Mouse (Mus musculus): Measurements from ENCODE around the gene Sgsh. TPM values are rescaled to one million over a fixed set of nuclear protein-coding genes. Genes with fewer than 3 reads are reported as not detected.

The Sgsh gene
- total and polyA plus RNA-seq, 2 experiments from 2014 or later, result 5.0 to 8.8 TPM

DNA sequence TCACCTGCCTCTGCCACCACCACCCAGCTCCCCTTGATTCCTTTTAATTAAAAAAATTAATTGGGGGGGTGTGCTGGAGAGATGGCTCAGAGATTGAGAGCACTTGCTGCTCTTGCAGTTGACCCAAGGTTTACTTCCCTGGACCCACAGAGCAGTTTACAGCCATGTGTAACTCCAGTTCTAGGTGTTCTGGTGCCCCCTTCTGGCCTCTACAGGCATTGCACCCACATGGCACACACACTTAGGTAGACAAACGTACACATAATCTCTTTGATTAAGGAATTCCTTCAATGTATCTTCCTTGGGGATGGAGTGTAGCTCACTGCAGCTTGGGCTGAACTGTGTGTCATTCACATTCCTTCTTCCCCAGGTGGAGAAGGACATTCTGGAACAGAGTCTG is 30.3 kb downstream of the Sgsh start:
- Histone ChIP-seq H3K27ac (ENCODE audit: low read depth, low read length) (no peak overlapping the region), H3K4me3 (ENCODE audit: low read depth, low read length) (no peak overlapping the region), H3K4me2 (ENCODE audit: low read depth) (no peak overlapping the region), H3K9me3 (ENCODE audit: low read length) (no peaks in the 10 kb centered on the region), H3K4me1 (ENCODE audit: insufficient read depth) (no peaks in the 10 kb centered on the region), H3K36me3 (ENCODE audit: insufficient read depth) (no peaks in the 10 kb centered on the region), H3K27me3 (ENCODE audit: insufficient read depth, low read length) (no peaks in the 10 kb centered on the region), H3K9ac (no peak overlapping the region)
- TF ChIP-seq CTCF (IDR thresholded peaks at IDR 0.05; ENCODE audit: low read depth), result peak; percentile 31; the same call in 1 of the 2 replicates
- WGBS, result 65% methylated on average over 1 of the region's 1 CpGs
- no peak for ATAC-seq
- no peak for DNase-seq

- H3K27ac ChIP-seq (ENCODE audit: low read depth, low read length), result no peak overlapping the region
- TF ChIP-seq CTCF (IDR thresholded peaks at IDR 0.05; ENCODE audit: low read depth), result no peak
- no peak overlapping the region for H3K9ac ChIP-seq
- DNase-seq (no peak), ATAC-seq (no peak)
- no peaks in the 10 kb centered on the region for H3K9me3 ChIP-seq (ENCODE audit: low read length)
- H3K4me2 ChIP-seq (ENCODE audit: low read depth), result no peak overlapping the region
- H3K27me3 ChIP-seq (ENCODE audit: insufficient read depth, low read length), result no peaks in the 10 kb centered on the region
- 74% methylated on average over 13 of the region's 13 CpGs for WGBS
- no peak overlapping the region for H3K4me3 ChIP-seq (ENCODE audit: low read depth, low read length)
- H3K36me3 ChIP-seq (ENCODE audit: insufficient read depth), result no peaks in the 10 kb centered on the region
- H3K4me1 ChIP-seq (ENCODE audit: insufficient read depth), result no peaks in the 10 kb centered on the region
Observed at GRCm38 (mm10) chr11:119322521-119322920, 32.8 kb downstream of the Sgsh start.

DNA sequence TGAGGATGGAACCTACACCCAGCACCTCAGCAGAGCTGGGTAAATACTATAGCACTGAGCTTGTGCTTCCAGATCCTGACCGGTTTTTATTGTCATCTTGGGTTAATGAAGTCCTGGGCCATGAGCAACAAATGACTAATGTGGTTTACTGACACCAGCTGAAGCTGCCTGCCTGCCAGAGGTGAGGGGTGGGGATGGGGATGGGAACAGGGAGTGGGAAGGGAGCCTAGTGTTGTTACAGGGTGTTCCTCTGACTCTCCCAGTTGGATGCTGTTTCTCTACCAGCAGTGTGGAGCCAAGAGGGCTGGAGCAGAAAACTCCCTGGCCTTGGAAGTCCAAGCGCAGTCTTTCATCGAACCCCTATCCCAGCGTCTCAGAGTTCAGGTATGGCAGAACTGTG is 38.6 kb downstream of the Sgsh start:
- Histone ChIP-seq H3K4me3 (ENCODE audit: low read depth, low read length) (no peak overlapping the region), H3K9ac (no peak overlapping the region), H3K4me2 (ENCODE audit: low read depth) (no peak overlapping the region), H3K27ac (ENCODE audit: low read depth, low read length) (no peak overlapping the region), H3K36me3 (ENCODE audit: insufficient read depth) (no peaks in the 10 kb centered on the region), H3K9me3 (ENCODE audit: low read length) (no peaks in the 10 kb centered on the region), H3K27me3 (ENCODE audit: insufficient read depth, low read length) (no peaks in the 10 kb centered on the region), H3K4me1 (ENCODE audit: insufficient read depth) (no peaks in the 10 kb centered on the region)
- ATAC-seq (no peak), DNase-seq (no peak)
- TF ChIP-seq CTCF (IDR thresholded peaks at IDR 0.05; ENCODE audit: low read depth), result no peak
- 81% methylated on average over 4 of the region's 4 CpGs for WGBS

DNA sequence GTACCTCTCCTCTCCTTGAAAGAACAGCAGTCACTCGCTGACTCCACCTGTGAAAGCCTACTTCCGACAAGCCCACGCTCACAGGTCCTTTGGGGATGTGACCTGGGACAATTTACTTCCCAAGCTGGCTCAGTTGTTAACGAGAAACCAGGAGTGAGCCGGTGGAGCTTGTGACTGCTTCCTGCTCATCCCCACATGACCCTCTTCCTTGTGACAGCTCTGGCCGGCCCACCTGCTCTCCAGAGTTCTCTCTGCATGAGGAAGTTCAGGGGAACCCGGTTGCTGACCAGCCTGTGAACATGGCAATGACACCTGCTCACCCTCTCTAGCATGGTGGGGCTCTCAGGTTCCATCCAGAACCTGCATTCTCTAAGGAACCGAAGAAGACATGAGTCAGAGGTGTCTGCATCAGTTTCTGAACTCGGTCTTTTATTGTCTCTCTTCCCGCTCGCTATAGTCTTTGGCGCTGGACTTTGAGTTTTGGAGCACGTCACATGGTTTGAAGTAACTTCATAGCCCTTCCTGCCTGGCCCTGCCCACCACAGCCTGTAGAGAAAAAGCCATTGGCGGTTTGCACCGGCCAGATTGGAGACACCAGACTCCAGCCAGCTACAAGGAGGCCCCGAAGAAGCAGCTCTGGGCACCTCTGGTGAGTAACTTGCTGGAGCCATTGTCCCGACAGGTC is 40.9 kb downstream of the Sgsh start:
- H3K36me3 ChIP-seq (ENCODE audit: insufficient read depth), result no peaks in the 10 kb centered on the region
- TF ChIP-seq CTCF (IDR thresholded peaks at IDR 0.05; ENCODE audit: low read depth), result no peak

GRCm38 (mm10) chr11:119310621-119311020 is 44.7 kb downstream of the Sgsh start:
- no peak overlapping the region for H3K9ac ChIP-seq
- H3K4me2 ChIP-seq (ENCODE audit: low read depth), result no peak overlapping the region
- WGBS, result 11% methylated on average over 10 of the region's 10 CpGs
- H3K4me3 ChIP-seq (ENCODE audit: low read depth, low read length), result no peak overlapping the region
- TF ChIP-seq CTCF (IDR thresholded peaks at IDR 0.05; ENCODE audit: low read depth), result no peak
- H3K4me1 ChIP-seq (ENCODE audit: insufficient read depth), result no peaks in the 10 kb centered on the region
- DNase-seq (no peak), ATAC-seq (no peak)
- no peaks in the 10 kb centered on the region for H3K36me3 ChIP-seq (ENCODE audit: insufficient read depth)
- H3K27ac ChIP-seq (ENCODE audit: low read depth, low read length), result no peak overlapping the region
- H3K9me3 ChIP-seq (ENCODE audit: low read length), result no peaks in the 10 kb centered on the region
- H3K27me3 ChIP-seq (ENCODE audit: insufficient read depth, low read length), result no peaks in the 10 kb centered on the region; the same call in 1 of the 2 replicates

More for the DNA sequence above, 40.9 kb downstream of the Sgsh start:
- H3K9ac ChIP-seq, result no peak overlapping the region
- DNase-seq, result no peak
- no peak for ATAC-seq
- no peak overlapping the region for H3K27ac ChIP-seq (ENCODE audit: low read depth, low read length)
- H3K9me3 ChIP-seq (ENCODE audit: low read length), result no peaks in the 10 kb centered on the region
- H3K4me3 ChIP-seq (ENCODE audit: low read depth, low read length), result no peak overlapping the region
- no peaks in the 10 kb centered on the region for H3K4me1 ChIP-seq (ENCODE audit: insufficient read depth)
- no peak overlapping the region for H3K4me2 ChIP-seq (ENCODE audit: low read depth)
- H3K27me3 ChIP-seq (ENCODE audit: insufficient read depth, low read length), result no peaks in the 10 kb centered on the region; the same call in 1 of the 2 replicates
- WGBS, result 78% methylated on average over 17 of the region's 17 CpGs

DNA sequence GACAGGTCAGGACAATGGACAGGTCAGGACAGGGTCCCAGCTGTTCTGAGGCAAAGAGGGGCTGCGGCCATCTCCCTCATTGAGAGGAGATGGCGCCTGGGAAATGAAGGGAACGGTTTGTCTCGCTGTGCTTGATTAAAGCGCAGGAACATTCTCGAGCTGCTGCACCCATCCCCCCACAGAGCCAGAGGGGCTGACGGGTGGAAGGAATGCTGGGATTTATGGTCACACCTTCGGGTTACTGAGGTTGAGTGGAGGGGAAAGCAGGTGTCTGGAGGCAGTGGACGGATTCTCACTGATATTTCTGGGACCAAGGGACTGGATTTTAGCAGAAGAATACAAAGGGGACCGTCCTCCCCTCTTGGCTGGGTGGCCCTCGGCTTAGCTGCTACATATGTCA is 47.4 kb downstream of the Sgsh start:
- Histone ChIP-seq H3K4me1 (ENCODE audit: insufficient read depth) (no peaks in the 10 kb centered on the region), H3K4me2 (ENCODE audit: low read depth) (no peak overlapping the region), H3K9ac (no peak overlapping the region), H3K4me3 (ENCODE audit: low read depth, low read length) (no peak overlapping the region), H3K27ac (ENCODE audit: low read depth, low read length) (no peak overlapping the region), H3K9me3 (ENCODE audit: low read length) (no peaks in the 10 kb centered on the region), H3K36me3 (ENCODE audit: insufficient read depth) (no peaks in the 10 kb centered on the region), H3K27me3 (ENCODE audit: insufficient read depth, low read length) (no peaks in the 10 kb centered on the region; the same call in 1 of the 2 replicates)
- DNase-seq, result no peak
- ATAC-seq, result no peak
- TF ChIP-seq CTCF (IDR thresholded peaks at IDR 0.05; ENCODE audit: low read depth), result no peak
- 35% methylated on average over 11 of the region's 11 CpGs for WGBS

DNA sequence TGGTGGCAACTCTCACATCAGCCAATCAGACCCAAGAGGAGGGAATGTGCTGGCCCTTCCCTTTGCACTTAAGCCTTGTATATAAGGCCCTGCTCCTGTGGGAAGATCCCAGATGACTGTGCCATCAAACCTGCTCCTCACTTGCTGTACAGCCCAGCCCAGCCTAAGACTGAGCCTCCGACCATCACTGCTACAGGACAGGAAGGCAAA is 47.8 kb downstream of the Sgsh start, which contains the start of gene Card14:
TSS of gene Card14 (plus strand) at position 111 of the 210 bp plus-strand sequence.
- WGBS, result 71% methylated on average over 1 of the region's 1 CpGs
- TF ChIP-seq CTCF (IDR thresholded peaks at IDR 0.05; ENCODE audit: low read depth), result no peak
- no peaks in the 10 kb centered on the region for H3K36me3 ChIP-seq (ENCODE audit: insufficient read depth)

More for the DNA sequence above, 47.8 kb downstream of the Sgsh start, which contains the start of gene Card14:
- no peak within 1 kb of the TSS for H3K27ac ChIP-seq (ENCODE audit: low read depth, low read length)
- H3K4me2 ChIP-seq (ENCODE audit: low read depth), result no peak within 1 kb of the TSS
- H3K9ac ChIP-seq, result no peak within 1 kb of the TSS
- no peaks in the 10 kb centered on the region for H3K4me1 ChIP-seq (ENCODE audit: insufficient read depth)
- no peaks in the 10 kb centered on the region; the same call in 1 of the 2 replicates for H3K27me3 ChIP-seq (ENCODE audit: insufficient read depth, low read length)
- H3K9me3 ChIP-seq (ENCODE audit: low read length), result no peaks in the 10 kb centered on the region
- H3K4me3 ChIP-seq (ENCODE audit: low read depth, low read length), result no peak within 1 kb of the TSS
- no peak for DNase-seq
- no peak for ATAC-seq

All from forebrain, postnatal 0 days (tissue).